8 mouse cellular contexts compared by ENCODE assay signal in genomic region chr10:82178257-82179064, GRCm38 (mm10). TPM values are rescaled to one million over a fixed set of nuclear protein-coding genes. Genes with fewer than 3 reads are reported as not detected.
DNase-seq lines count a peak whose midpoint lies in the region; ATAC-seq lines count a peak whose summit lies in the region.

No protein-coding gene starts in this region.

- H3K9ac ChIP-seq in intestine, embryonic 16.5 days (ENCODE audit: low read depth, low read length), result peak overlapping the region; percentile 90

- peak overlapping the region; percentile 99 for H3K27ac ChIP-seq in intestine, embryonic 16.5 days (ENCODE audit: low read length)

- WGBS in intestine, embryonic 16.5 days, result 4% methylated on average over 47 of the region's 47 CpGs

- peak; percentile 100 for ATAC-seq in intestine, embryonic 16.5 days
- ATAC-seq in erythroid progenitor cell, adult 5-6 weeks (replicated peaks; ENCODE audit: low FRiP score, poor library complexity, severe bottlenecking), result no peak

- no peaks in the 10 kb centered on the region for H3K27me3 ChIP-seq in intestine, embryonic 16.5 days (replicated peaks; ENCODE audit: control insufficient read depth, insufficient read depth, low read length)

- DNase-seq in adrenal gland, postnatal 14 days, result peak; percentile 88
- DNase-seq in embryo, embryonic 11.5 days (ENCODE audit: low read depth, low spot score), result peak; percentile 94
- DNase-seq in gonadal fat pad, adult 2 months (ENCODE audit: low read depth), result peak; percentile 59
- peak; percentile 87 to 95 for DNase-seq in left cerebral cortex, postnatal 25 days (ENCODE audit: low spot score in 2 of 2)
- peak; percentile 97 for DNase-seq in mesoderm, embryonic 11.5 days (ENCODE audit: low read depth, low spot score)
- peak; percentile 85 to 89 for DNase-seq in right cerebral cortex, postnatal 36 days (ENCODE audit: low spot score in 2 of 2)

- H3K4me3 ChIP-seq in intestine, embryonic 16.5 days (ENCODE audit: low read length), result peak overlapping the region; percentile 79

- H3K4me2 ChIP-seq in intestine, embryonic 16.5 days (ENCODE audit: low read depth, low read length), result peak overlapping the region; percentile 73

- no peaks in the 10 kb centered on the region for H3K9me3 ChIP-seq in intestine, embryonic 16.5 days (ENCODE audit: control insufficient read depth, low read length)

- H3K36me3 ChIP-seq in intestine, embryonic 16.5 days (ENCODE audit: control insufficient read depth, insufficient read depth, low read length), result no peaks in the 10 kb centered on the region

- H3K4me1 ChIP-seq in intestine, embryonic 16.5 days (ENCODE audit: control insufficient read depth, insufficient read depth, low read length), result no peaks in the 10 kb centered on the region

- intact Hi-C loops in left cerebral cortex, postnatal 25 days (cut with DNase I), result loop anchor here (10.0 kb wide), 2 partner anchors 574 to 674 kb away; partner anchors contain the start of genes BC025920, S1pr4 and Tle6

RNA-seq across cellular contexts. Expression of gene AU041133, which starts 50.6 kb away (rescaled TPM):
- 3.7 and 4.1 TPM in 2 replicates for total RNA-seq in adrenal gland, postnatal 14 days (2021)
- polyA plus RNA-seq in gonadal fat pad, adult 2 months (2012; rRNA removed), result 0.55 and 0.72 TPM in 2 replicates
- polyA plus RNA-seq in intestine, embryonic 16.5 days (2015; fragmentation: Nextera tagmentation; extraction: Ambion mirVana), result 4.3 and 4.4 TPM in 2 replicates
- 10 to 100 TPM in 1 of 2 experiments, 1 to 10 TPM in 1; 9.2 to 10.4 TPM for total RNA-seq in left cerebral cortex, postnatal 25 days (2021)
- 1.1 TPM in 1 of 2 replicates, not detected in the other for total RNA-seq in erythroid progenitor cell, adult 5-6 weeks (2015; ENCODE audit: low replicate concordance)
- total RNA-seq in erythroid progenitor cell, adult 5-6 weeks (2017; ENCODE audit: low replicate concordance), result 4.2 TPM in 1 of 2 replicates, not detected in the other
